Mouse (Mus musculus) E14TG2a.4 (cell line): ENCODE data around the gene Ube2q2.
"Not testable (repeated sequence)": the region's sequence is repeated elsewhere in the genome, so short reads cannot be mapped to it uniquely, and the experiment has no call there.

ENCODE experiments used
- CTCF ChIP-seq: conservative IDR thresholded peaks from 2 replicates; pipeline ENCODE4 v1.5.1; 2014; ENCODE audit warnings: low read length
- NANOG ChIP-seq: IDR thresholded peaks from 2 replicates; pipeline ENCODE4 v1.6.1; 2014; ENCODE audit warnings: borderline replicate concordance, low read length, mixed read lengths

DNA sequence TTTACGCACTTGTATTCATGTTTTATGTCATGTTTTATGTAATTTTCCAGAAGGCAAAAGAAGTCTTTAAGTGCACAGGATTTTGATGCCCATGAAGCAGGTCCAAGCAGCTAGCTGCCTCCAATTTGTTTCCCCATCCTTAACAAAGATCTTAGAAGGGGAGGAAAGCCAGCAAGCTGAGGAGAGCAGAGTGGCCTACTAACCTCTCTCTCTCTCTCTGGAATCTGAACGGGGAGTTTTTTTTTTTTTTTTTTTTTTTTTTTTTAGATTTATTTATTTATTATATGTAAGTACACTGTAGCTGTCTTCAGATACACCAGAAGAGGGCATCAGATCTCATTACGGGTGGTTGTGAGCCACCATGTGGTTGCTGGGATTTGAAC, 37.8 kb upstream of the Ube2q2 start:
- not testable (repeated sequence) for TF ChIP-seq CTCF, NANOG
